Mouse (Mus musculus) liver, postnatal 0 days (tissue): ENCODE data around the gene Slc12a8.

Experiments
- CTCF ChIP-seq: sonication (generic); IDR thresholded peaks from 2 replicates; pipeline ENCODE4 v1.5.1; 2016; ENCODE audit warnings: antibody characterized with exemption, low read depth
- EP300 ChIP-seq: IDR thresholded peaks from 2 replicates; pipeline ENCODE4 v1.6.1; 2016; ENCODE audit warnings: antibody characterized with exemption, low read depth, mild to moderate bottlenecking

GRCm38 (mm10) chr16:33609554-33609953 lies 92.4 kb downstream of the Slc12a8 start:
- TF ChIP-seq CTCF, result no peak
- no peak for TF ChIP-seq EP300
